Mouse (Mus musculus) small intestine, adult 2 months (tissue): ENCODE results near the gene Stim2. TPM values are rescaled to one million over a fixed set of nuclear protein-coding genes. Genes with fewer than 3 reads are reported as not detected.

Source experiments
- H3K27ac ChIP-seq: fragments of 200-500 bp; 2 replicates; pipeline ENCODE4 v1.5.1; 2012; ENCODE audit warnings: low read depth, low read length, control low read depth, inconsistent platforms; ENCODE audit not compliant: insufficient read depth
- H3K27me3 ChIP-seq: fragments of 200-500 bp; 2 replicates; pipeline ENCODE4 v1.6.1; 2012; ENCODE audit warnings: mild to moderate bottlenecking, moderate library complexity, low read length, inconsistent platforms; ENCODE audit not compliant: control insufficient read depth, insufficient read depth
- H3K36me3 ChIP-seq: fragments of 200-500 bp; 2 replicates; pipeline ENCODE4 v1.6.1; 2012; ENCODE audit warnings: mild to moderate bottlenecking, low read length, control low read depth, inconsistent platforms; ENCODE audit not compliant: control insufficient read depth, insufficient read depth
- H3K4me1 ChIP-seq: fragments of 200-500 bp; 2 replicates; pipeline ENCODE4 v1.6.1; 2012; ENCODE audit warnings: low read length, inconsistent platforms, mixed read lengths; ENCODE audit not compliant: control insufficient read depth, insufficient read depth, insufficient read length
- H3K4me3 ChIP-seq: fragments of 200-500 bp; 2 replicates; pipeline ENCODE4 v1.5.1; 2012; ENCODE audit warnings: low read depth, mild to moderate bottlenecking, control low read depth, inconsistent platforms, low read length, moderate library complexity
- CTCF ChIP-seq: fragments of 200-500 bp; IDR thresholded peaks from 2 replicates; pipeline ENCODE4 v1.5.1; 2012; ENCODE audit warnings: low read depth, mild to moderate bottlenecking, control low read depth, inconsistent platforms, low read length, moderate library complexity, mixed read lengths; ENCODE audit not compliant: insufficient replicate concordance, insufficient read length; ENCODE audit errors: extremely low read depth
- POLR2A ChIP-seq: fragments of 200-500 bp; IDR thresholded peaks from 2 replicates; pipeline ENCODE4 v1.6.1; 2012; ENCODE audit warnings: low read depth, mild to moderate bottlenecking, control low read depth, inconsistent platforms, low read length, moderate library complexity
- WGBS: fragments of 180-500 bp; shearing (Covaris S2); methylation state at CpG from one replicate; pipeline ENCODE4 v1.1.7; 2018; 5-methylcytosine and 5-hydroxymethylcytosine counted together
- polyA plus RNA-seq: library from polyadenylated mRNA; depleted of rRNA; stranded (reverse); fragments of >200 nt; gene quantifications from 2 replicates; pipeline ENCODE4 v1.2.3, GENCODE M21; 2012

Gene Stim2
- polyA plus RNA-seq, 1 experiment = 18.7 TPM

- TF ChIP-seq POLR2A = no peak
- no peak for TF ChIP-seq CTCF
- H3K27ac ChIP-seq = no peak overlapping the region
These were observed 7.0 kb downstream of the Stim2 start for GRCm38 (mm10) chr5:54005111-54005864.

GRCm38 (mm10) chr5:54005865-54006225, 7.5 kb downstream of the Stim2 start:
- no peak for TF ChIP-seq CTCF
- no peak for TF ChIP-seq POLR2A
- Histone ChIP-seq H3K27me3 (no peaks in the 10 kb centered on the region), H3K4me1 (peaks cover 9% of the 10 kb centered on the region; the same call in 1 of the 2 replicates), H3K36me3 (0 out of 2 replicates have a peak, but pooled peaks cover 2% of the 10 kb centered on the region), H3K4me3 (no peak overlapping the region), H3K27ac (no peak overlapping the region)
- 60% methylated on average over 6 of the region's 6 CpGs for whole genome bisulfite sequencing

More at GRCm38 (mm10) chr5:54005111-54005864, 7.0 kb downstream of the Stim2 start:
- 85% methylated on average over 2 of the region's 2 CpGs for WGBS
- 0 out of 2 replicates have a peak, but pooled peaks cover 2% of the 10 kb centered on the region for H3K36me3 ChIP-seq
- no peaks in the 10 kb centered on the region for H3K27me3 ChIP-seq
- H3K4me3 ChIP-seq = no peak overlapping the region
- H3K4me1 ChIP-seq = peaks cover 9% of the 10 kb centered on the region; the same call in 1 of the 2 replicates

GRCm38 (mm10) chr5:54006845-54007244, 8.5 kb downstream of the Stim2 start:
- Histone ChIP-seq H3K4me3 (no peak overlapping the region), H3K27me3 (no peaks in the 10 kb centered on the region), H3K27ac (no peak overlapping the region), H3K36me3 (0 out of 2 replicates have a peak, but pooled peaks cover 2% of the 10 kb centered on the region), H3K4me1 (peaks cover 9% of the 10 kb centered on the region; the same call in 1 of the 2 replicates)
- WGBS = 81% methylated on average over 1 of the region's 1 CpGs
- TF ChIP-seq CTCF (no peak), POLR2A (no peak)

GRCm38 (mm10) chr5:54007617-54008016, 9.3 kb downstream of the Stim2 start:
- Histone ChIP-seq H3K27ac (no peak overlapping the region), H3K4me3 (no peak overlapping the region), H3K36me3 (0 out of 2 replicates have a peak, but pooled peaks cover 2% of the 10 kb centered on the region), H3K27me3 (no peaks in the 10 kb centered on the region), H3K4me1 (peaks cover 9% of the 10 kb centered on the region; the same call in 1 of the 2 replicates)
- 38% methylated on average over 6 of the region's 6 CpGs for WGBS
- no peak for TF ChIP-seq CTCF
- TF ChIP-seq POLR2A = no peak

GRCm38 (mm10) chr5:54013271-54013670, 15.0 kb downstream of the Stim2 start:
- Histone ChIP-seq H3K27me3 (no peaks in the 10 kb centered on the region), H3K4me3 (no peak overlapping the region), H3K36me3 (0 out of 2 replicates have a peak, but pooled peaks cover 2% of the 10 kb centered on the region), H3K27ac (no peak overlapping the region), H3K4me1 (peaks cover 6% of the 10 kb centered on the region; the same call in 1 of the 2 replicates)
- TF ChIP-seq CTCF (no peak), POLR2A (no peak)
- WGBS = 6% methylated on average over 1 of the region's 1 CpGs

GRCm38 (mm10) chr5:54017143-54017542, 18.8 kb downstream of the Stim2 start:
- Histone ChIP-seq H3K36me3 (no peaks in the 10 kb centered on the region), H3K4me1 (peaks cover 10% of the 10 kb centered on the region; the same call in 1 of the 2 replicates), H3K27ac (no peak overlapping the region), H3K27me3 (no peaks in the 10 kb centered on the region), H3K4me3 (no peak overlapping the region)
- TF ChIP-seq CTCF (no peak), POLR2A (no peak)
- 70% methylated on average over 7 of the region's 7 CpGs for WGBS

- Histone ChIP-seq H3K27me3 (no peaks in the 10 kb centered on the region), H3K4me1 (peaks cover 8% of the 10 kb centered on the region; the same call in 1 of the 2 replicates), H3K27ac (no peak overlapping the region), H3K4me3 (no peak overlapping the region), H3K36me3 (no peaks in the 10 kb centered on the region)
- WGBS = 71% methylated on average over 2 of the region's 2 CpGs
- no peak for TF ChIP-seq POLR2A
- TF ChIP-seq CTCF = no peak
These were observed 20.6 kb downstream of the Stim2 start for GRCm38 (mm10) chr5:54018856-54019255.
